Mouse (Mus musculus) thymus, adult 2 months (tissue): ENCODE results near the gene Rab3il1.

Experiments
- CTCF ChIP-seq: fragments of 200-500 bp; IDR thresholded peaks from 2 replicates; pipeline ENCODE4 v1.5.1; 2012; ENCODE audit warnings: mild to moderate bottlenecking, control low read depth, low read length, moderate library complexity, borderline replicate concordance; ENCODE audit not compliant: control insufficient read depth, poor library complexity, insufficient read depth; ENCODE audit errors: extremely low read depth
- POLR2A ChIP-seq: fragments of 200-500 bp; IDR thresholded peaks from 2 replicates; pipeline ENCODE4 v1.6.1; 2012; ENCODE audit warnings: mild to moderate bottlenecking, low read length, control low read depth, moderate library complexity; ENCODE audit not compliant: control insufficient read depth, poor library complexity, insufficient read depth; ENCODE audit errors: extremely low read depth

DNA sequence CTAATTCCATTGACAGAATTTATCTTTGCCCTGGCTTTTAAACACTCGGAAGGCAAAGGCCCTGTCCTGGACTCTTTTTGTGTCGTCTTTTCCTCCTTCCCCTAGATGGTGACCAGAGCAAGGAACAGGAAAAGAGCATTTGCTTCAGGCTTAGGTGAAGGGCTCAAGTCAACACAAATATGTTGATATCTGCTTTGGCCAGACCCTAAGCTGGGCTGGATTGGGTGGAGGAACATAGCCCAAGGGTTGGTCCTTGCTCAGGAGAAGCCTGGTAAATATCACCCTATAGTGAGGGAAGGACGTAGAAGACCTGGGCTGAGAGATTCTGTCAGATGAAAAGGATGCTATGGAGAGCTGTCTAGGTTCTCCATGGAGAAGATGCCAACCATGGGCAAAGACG, 14.7 kb downstream of the Rab3il1 start:
- TF ChIP-seq CTCF (no peak), POLR2A (no peak)
